Mouse (Mus musculus) hindbrain, embryonic 13.5 days (tissue): Measurements from ENCODE around the gene Smim24. TPM values are rescaled to one million over a fixed set of nuclear protein-coding genes. Genes with fewer than 3 reads are reported as not detected.

Experiments
- ATAC-seq: fragments of 200-750 bp; cut with Nextera tagmentation; 2 replicates; pipeline ENCODE4 v1.8.0; 2017; ENCODE audit warnings: moderate TSS enrichment; ENCODE audit not compliant: low FRiP score
- H3K27ac ChIP-seq: fragments of 300-500 bp; sonication (generic); 2 replicates; pipeline ENCODE4 v1.5.1; 2015; ENCODE audit warnings: inconsistent platforms, mild to moderate bottlenecking, moderate library complexity
- H3K27me3 ChIP-seq: fragments of 300-500 bp; sonication (generic); 2 replicates; pipeline ENCODE4 v1.6.1; 2015; ENCODE audit warnings: mild to moderate bottlenecking, inconsistent platforms
- H3K36me3 ChIP-seq: fragments of 300-500 bp; sonication (generic); 2 replicates; pipeline ENCODE4 v1.6.1; 2015; ENCODE audit warnings: mild to moderate bottlenecking, inconsistent platforms
- H3K4me1 ChIP-seq: fragments of 300-500 bp; sonication (generic); replicated peaks from 2 replicates; pipeline ENCODE4 v1.6.1; 2015; ENCODE audit warnings: inconsistent platforms
- H3K4me2 ChIP-seq: fragments of 300-500 bp; sonication (generic); 2 replicates; pipeline ENCODE4 v1.6.1; 2015; ENCODE audit warnings: inconsistent platforms, mild to moderate bottlenecking, moderate library complexity
- H3K4me3 ChIP-seq: fragments of 300-500 bp; sonication (generic); 2 replicates; pipeline ENCODE4 v1.5.1; 2015; ENCODE audit warnings: mild to moderate bottlenecking, inconsistent platforms
- H3K9ac ChIP-seq: fragments of 300-500 bp; sonication (generic); 2 replicates; pipeline ENCODE4 v1.6.1; 2015; ENCODE audit warnings: mild to moderate bottlenecking, inconsistent platforms
- H3K9me3 ChIP-seq: fragments of 300-500 bp; sonication (generic); 2 replicates; pipeline ENCODE4 v1.6.1; 2016; ENCODE audit warnings: inconsistent platforms
- WGBS: fragments of 180-500 bp; shearing (Covaris S2); methylation state at CpG from one replicate; pipeline ENCODE4 v1.1.7; 2015; 5-methylcytosine and 5-hydroxymethylcytosine counted together
- polyA plus RNA-seq: library from polyadenylated mRNA; unstranded; fragments of >200 nt; fragmentation: Nextera tagmentation; extraction: Ambion mirVana; gene quantifications from 2 replicates; pipeline ENCODE4 v1.2.1, GENCODE M21; 2015

Smim24 gene
- polyA plus RNA-seq, 1 experiment from 2014 or later: 1.8 TPM

DNA sequence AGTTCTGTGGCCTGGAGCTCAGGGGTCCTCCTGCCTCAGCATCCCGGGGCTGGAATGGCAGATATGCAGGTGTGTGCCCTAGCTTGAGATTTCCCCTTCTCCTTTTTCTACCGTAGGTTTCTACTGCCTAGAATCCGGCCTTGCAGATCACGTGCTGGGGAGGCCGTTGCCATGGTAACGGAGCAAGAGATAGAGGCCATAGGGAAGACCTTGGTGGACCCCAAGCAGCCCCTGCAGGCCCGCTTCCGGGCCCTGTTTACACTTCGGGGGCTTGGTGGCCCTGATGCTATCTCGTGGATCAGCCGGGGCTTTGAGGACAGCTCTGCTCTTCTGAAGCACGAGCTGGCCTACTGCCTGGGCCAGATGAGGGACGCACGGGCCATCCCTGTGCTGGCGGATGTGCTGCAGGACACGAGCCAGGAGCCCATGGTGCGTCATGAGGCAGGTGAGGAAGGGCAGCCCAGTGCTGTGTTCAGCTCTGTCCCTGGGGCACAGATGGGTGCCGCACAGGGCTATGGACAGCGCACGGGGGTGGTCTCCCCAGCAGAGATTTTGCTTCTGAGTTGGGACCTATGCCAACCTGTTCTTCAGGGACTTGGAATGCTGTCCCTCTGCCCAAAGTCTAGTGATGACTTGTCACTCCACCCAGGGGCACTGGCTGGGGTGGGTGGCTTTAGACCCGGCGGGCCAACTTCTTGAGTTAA is 7.1 kb upstream of the Smim24 start:
- Histone ChIP-seq H3K4me3 (peak overlapping the region; percentile 96), H3K27ac (no peak overlapping the region), H3K36me3 (peaks cover 36% of the 10 kb centered on the region), H3K9me3 (no peaks in the 10 kb centered on the region), H3K9ac (peak overlapping the region; percentile 90), H3K4me2 (peak overlapping the region; percentile 95), H3K4me1 (peaks cover 27% of the 10 kb centered on the region), H3K27me3 (no peaks in the 10 kb centered on the region)
- WGBS: 84% methylated on average over 22 of the region's 22 CpGs
- ATAC-seq: no peak

DNA sequence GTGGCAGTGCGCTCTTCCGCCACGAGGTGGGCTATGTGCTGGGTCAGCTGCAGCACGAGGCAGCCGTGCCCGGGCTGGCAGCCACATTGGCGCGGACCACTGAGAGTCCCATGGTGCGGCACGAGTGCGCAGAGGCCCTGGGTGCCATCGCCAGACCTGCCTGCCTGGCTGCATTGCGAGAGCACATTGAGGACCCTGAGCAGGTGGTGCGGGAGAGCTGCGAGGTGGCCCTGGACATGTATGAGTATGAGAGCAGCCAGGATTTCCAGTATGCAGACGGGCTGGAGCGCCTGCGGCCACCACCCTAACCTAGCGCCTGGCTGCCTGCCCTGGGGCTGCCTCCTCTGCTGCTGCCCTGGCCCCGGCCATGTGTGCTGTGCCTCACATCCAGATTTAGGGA is 5.1 kb upstream of the Smim24 start:
- Histone ChIP-seq H3K4me2 (no peak overlapping the region), H3K4me3 (no peak overlapping the region), H3K9ac (no peak overlapping the region), H3K27me3 (no peaks in the 10 kb centered on the region), H3K9me3 (no peaks in the 10 kb centered on the region), H3K27ac (no peak overlapping the region), H3K36me3 (peaks cover 41% of the 10 kb centered on the region), H3K4me1 (peaks cover 29% of the 10 kb centered on the region)
- 95% methylated on average over 20 of the region's 20 CpGs for WGBS
- no peak for ATAC-seq

DNA sequence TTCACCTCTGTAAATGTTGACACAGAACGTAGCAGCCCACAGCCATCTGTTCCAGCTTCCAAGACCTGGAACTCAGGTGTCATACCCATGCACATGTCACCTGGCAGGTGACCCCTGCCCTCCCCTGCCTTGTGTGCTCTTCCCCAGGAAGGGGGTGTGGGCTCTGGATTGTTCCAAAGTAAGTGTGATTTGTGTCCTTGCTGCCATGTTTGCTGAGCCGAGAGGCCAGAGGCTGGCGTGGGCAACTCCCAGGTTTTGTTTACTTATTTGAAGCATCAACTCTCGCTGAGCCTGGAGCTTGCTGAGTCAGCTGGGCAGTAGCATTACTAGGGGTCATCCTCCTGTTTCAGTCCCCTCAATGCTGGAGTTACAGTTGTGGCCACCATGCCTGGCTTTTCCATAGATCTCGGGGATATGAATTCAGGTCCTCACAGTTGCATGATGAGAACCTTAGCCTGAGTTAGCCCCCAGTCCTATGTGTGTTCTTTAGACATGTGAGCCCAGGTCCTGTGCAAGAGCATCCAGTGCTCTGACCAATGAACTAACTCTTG is 4.3 kb upstream of the Smim24 start, which contains the start of gene Gm48552:
TSS of gene Gm48552 (plus strand) at position 501 of the 551 bp plus-strand sequence.
- Histone ChIP-seq H3K36me3 (peaks cover 41% of the 10 kb centered on the region), H3K27me3 (0 out of 2 replicates have a peak, but pooled peaks cover 2% of the 10 kb centered on the region), H3K27ac (0 out of 2 replicates have a peak within 1 kb of the TSS, but pooled peaks have one; percentile 52), H3K9ac (peak within 1 kb of the TSS; percentile 55; the same call in 1 of the 2 replicates), H3K4me3 (no peak within 1 kb of the TSS), H3K9me3 (no peaks in the 10 kb centered on the region), H3K4me1 (peaks cover 38% of the 10 kb centered on the region), H3K4me2 (no peak within 1 kb of the TSS)
- WGBS: 83% methylated on average over 5 of the region's 5 CpGs
- ATAC-seq: no peak

DNA sequence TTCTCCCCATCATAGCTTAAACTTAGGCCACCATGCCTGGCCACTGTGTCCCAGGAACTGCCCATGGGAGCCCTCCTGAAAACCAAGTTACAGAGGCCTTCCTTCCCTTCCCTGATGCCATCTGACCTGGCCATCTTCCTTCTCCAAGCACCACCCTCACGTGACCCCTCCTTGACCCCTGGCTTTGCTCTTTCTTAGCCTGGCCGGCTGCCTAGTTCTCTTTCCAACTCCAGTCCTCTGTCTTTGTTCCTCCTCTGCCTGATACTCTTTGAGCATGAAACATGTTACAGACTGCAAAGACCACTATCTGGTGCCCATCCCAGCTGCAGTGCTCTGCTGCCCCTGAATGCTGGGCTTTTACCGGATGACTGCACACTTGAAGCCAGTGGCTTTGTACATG is 3.5 kb upstream of the Smim24 start:
- 0 out of 2 replicates have a peak overlapping the region, but pooled peaks have one; percentile 52 for H3K27ac ChIP-seq
- 43% methylated on average over 3 of the region's 3 CpGs for WGBS
- H3K4me1 ChIP-seq: peaks cover 43% of the 10 kb centered on the region
- H3K4me2 ChIP-seq: no peak overlapping the region
- no peak for ATAC-seq
- H3K36me3 ChIP-seq: peaks cover 41% of the 10 kb centered on the region
- 0 out of 2 replicates have a peak, but pooled peaks cover 2% of the 10 kb centered on the region for H3K27me3 ChIP-seq
- H3K9ac ChIP-seq: peak overlapping the region; percentile 55; the same call in 1 of the 2 replicates
- H3K9me3 ChIP-seq: no peaks in the 10 kb centered on the region
- no peak overlapping the region for H3K4me3 ChIP-seq

DNA sequence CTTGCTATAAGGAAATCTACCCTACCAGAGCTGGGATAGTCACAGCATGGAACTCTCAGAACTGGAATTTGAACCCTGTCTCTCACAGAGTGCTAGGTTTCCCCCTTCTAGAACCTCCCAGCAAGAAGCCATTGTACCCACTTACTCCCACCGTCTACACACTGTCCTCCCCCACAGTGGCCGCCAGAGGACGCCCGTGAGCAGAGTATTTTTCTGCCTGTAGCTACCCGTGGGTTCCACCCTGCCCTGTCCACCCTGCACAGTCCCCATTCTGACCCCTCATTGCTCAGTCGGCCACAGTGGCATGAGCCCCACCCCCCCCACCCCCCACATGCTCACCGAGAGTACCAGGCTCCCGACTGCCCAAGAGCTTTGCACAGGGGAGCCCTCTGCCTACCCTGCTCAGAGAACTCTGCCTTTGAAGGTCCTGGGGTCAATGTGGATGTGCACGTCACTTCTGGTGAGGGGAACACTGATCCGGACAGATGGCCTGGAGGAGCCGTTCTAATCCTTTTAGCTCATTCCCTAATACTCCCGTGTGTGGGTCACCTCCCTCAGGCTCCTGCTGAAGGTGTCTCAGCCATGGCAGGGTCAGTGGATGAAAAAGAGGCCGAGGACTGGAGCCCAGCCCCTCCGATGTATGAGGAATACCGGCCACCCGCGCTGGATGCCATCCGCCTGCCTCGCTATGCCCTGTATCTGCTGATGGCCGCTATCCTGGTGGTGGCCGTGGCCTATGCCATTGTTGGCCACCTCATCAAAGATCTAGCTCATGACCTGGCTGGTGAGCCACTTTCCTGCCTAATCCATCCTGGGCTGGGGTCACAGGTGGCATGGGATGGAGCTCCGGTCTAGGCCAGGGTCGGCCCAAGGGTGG is 2.8 kb upstream of the Smim24 start:
- 61% methylated on average over 23 of the region's 23 CpGs for WGBS
- Histone ChIP-seq H3K4me1 (peaks cover 37% of the 10 kb centered on the region), H3K9me3 (no peaks in the 10 kb centered on the region), H3K36me3 (peaks cover 41% of the 10 kb centered on the region), H3K4me3 (no peak overlapping the region), H3K4me2 (no peak overlapping the region), H3K27ac (0 out of 2 replicates have a peak overlapping the region, but pooled peaks have one; percentile 52), H3K9ac (peak overlapping the region; percentile 55; the same call in 1 of the 2 replicates), H3K27me3 (0 out of 2 replicates have a peak, but pooled peaks cover 2% of the 10 kb centered on the region)
- ATAC-seq: peak; percentile 19; the same call in 1 of the 2 replicates

DNA sequence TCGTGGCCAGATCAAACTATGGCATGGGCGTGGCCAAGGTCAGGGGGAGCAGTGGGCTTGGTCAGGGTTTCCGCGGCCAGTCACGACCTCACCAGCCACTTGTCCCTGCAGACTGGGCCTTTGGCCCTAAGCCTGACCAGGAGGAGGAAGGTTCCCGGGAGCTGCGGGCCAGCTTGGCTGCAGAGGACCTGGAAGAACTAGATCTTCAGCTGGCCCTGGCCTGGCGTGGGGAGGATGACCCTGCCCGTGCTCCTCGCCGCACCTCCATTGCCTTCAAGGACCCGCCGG is 2.2 kb upstream of the Smim24 start:
- WGBS: 88% methylated on average over 13 of the region's 13 CpGs
- H3K27me3 ChIP-seq: 0 out of 2 replicates have a peak, but pooled peaks cover 2% of the 10 kb centered on the region
- peaks cover 41% of the 10 kb centered on the region for H3K36me3 ChIP-seq
- no peak overlapping the region for H3K9ac ChIP-seq
- no peaks in the 10 kb centered on the region for H3K9me3 ChIP-seq
- H3K4me3 ChIP-seq: no peak overlapping the region
- no peak overlapping the region for H3K4me2 ChIP-seq
- ATAC-seq: no peak
- no peak overlapping the region for H3K27ac ChIP-seq
- H3K4me1 ChIP-seq: peaks cover 31% of the 10 kb centered on the region

DNA sequence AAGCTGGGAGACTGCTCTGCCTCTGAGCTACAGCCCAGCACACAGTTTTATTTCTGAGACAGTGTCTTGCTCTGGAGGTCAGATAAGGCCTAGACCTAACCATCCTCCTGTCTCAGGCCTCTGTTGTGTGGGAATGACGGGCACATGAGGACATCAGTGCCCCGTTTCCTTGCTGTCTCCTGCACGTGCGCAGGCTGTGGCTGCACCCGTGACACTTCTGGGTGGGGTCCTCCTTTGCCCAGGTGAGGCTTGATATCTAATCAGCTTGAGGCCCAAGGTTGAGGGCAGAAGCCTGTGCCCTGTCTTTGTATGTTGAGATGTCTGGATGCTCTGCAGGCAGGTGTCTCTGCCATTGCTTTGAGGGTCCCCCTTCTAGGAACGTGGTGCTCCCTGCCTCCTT is 581 bp upstream of the Smim24 start:
- Histone ChIP-seq H3K36me3 (peaks cover 26% of the 10 kb centered on the region), H3K27ac (no peak overlapping the region), H3K4me3 (no peak overlapping the region), H3K27me3 (0 out of 2 replicates have a peak, but pooled peaks cover 2% of the 10 kb centered on the region), H3K4me1 (peaks cover 41% of the 10 kb centered on the region), H3K9ac (no peak overlapping the region), H3K4me2 (no peak overlapping the region), H3K9me3 (no peaks in the 10 kb centered on the region)
- 82% methylated on average over 6 of the region's 6 CpGs for WGBS
- no peak for ATAC-seq

DNA sequence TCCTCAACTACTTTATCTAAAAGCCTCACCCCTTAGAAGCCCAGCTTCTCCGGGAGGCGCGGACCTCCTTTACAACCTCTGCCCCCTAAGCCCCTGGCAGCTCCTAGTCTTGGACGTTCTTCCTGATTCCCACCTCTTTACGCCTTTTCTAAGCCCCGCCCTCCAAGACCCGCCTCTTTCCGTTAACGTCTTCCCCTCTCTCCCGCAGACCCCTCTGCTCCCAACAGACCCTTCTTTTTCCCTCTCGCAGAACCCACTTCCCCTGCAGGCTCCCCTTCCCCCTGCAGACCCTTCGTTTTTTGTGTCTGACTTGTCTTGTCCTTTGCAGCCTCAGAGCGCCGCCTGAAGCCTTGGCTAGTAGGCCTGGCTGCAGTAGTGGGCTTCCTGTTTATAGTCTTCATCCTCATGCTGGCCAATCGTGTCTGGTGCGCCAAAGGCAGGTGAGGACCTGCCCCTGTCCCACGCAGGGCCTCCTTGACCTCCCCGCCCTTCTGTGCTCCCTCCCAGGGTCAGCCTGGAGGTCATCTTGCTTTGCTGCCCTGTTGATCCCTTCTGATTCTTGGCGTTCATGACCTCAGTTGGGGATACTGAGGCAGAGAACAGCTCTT is 709 bp downstream of the Smim24 start:
- Histone ChIP-seq H3K27me3 (0 out of 2 replicates have a peak, but pooled peaks cover 5% of the 10 kb centered on the region), H3K4me3 (peak overlapping the region; percentile 18), H3K9ac (peak overlapping the region; percentile 59), H3K4me2 (peak overlapping the region; percentile 45), H3K4me1 (peaks cover 53% of the 10 kb centered on the region), H3K9me3 (no peaks in the 10 kb centered on the region), H3K27ac (peak overlapping the region; percentile 40), H3K36me3 (peaks cover 20% of the 10 kb centered on the region; the same call in 1 of the 2 replicates)
- ATAC-seq: no peak
- 8% methylated on average over 19 of the region's 19 CpGs for WGBS

DNA sequence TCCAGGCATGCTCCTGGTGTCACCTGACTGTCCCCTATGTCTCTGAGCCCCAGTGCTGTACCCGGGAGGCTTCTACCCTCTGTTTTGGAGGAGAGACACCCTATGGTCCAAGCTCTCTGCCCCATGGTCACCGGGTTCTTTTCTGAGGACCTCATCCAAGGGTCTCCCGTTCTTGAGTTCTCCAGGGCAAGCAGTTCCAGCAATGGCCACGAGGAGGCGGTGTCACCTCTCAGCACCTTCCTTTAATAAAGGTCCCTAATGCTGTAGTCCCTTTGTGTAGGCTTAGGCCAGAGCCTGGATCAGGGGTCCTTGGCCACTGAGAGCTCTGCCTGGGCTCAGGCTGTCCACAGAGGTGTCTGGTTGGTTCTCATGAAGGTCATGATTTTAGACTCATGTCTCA is 2.3 kb downstream of the Smim24 start:
- ATAC-seq: no peak
- Histone ChIP-seq H3K36me3 (peaks cover 25% of the 10 kb centered on the region), H3K9ac (no peak overlapping the region), H3K27me3 (0 out of 2 replicates have a peak, but pooled peaks cover 5% of the 10 kb centered on the region), H3K9me3 (no peaks in the 10 kb centered on the region), H3K4me1 (peaks cover 53% of the 10 kb centered on the region), H3K4me3 (no peak overlapping the region), H3K27ac (no peak overlapping the region), H3K4me2 (no peak overlapping the region)
- 15% methylated on average over 5 of the region's 5 CpGs for WGBS

DNA sequence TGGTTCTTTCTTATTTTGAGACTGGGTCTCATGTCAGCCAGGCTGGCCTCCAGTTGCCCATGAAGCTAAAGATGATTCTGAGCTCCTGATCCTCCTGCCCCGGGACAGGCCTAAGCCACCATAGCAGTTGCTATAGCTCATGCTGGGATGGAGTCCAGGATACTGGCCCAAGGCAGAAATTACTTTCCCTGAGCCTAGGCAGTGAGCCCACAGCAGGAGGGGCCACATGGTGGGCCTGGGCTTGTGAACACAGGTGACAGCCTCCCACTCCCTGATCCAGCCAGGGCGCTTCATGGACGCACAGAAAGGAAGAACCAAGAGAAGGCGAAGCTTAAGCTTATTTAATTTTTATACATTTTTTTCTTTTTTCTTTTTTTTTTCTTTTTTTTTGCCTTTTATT is 3.0 kb downstream of the Smim24 start:
- peaks cover 29% of the 10 kb centered on the region for H3K36me3 ChIP-seq
- no peak overlapping the region for H3K4me2 ChIP-seq
- no peaks in the 10 kb centered on the region for H3K9me3 ChIP-seq
- no peak overlapping the region for H3K4me3 ChIP-seq
- H3K27ac ChIP-seq: no peak overlapping the region
- no peak overlapping the region for H3K9ac ChIP-seq
- 84% methylated on average over 4 of the region's 4 CpGs for WGBS
- no peak for ATAC-seq
- 0 out of 2 replicates have a peak, but pooled peaks cover 5% of the 10 kb centered on the region for H3K27me3 ChIP-seq
- peaks cover 60% of the 10 kb centered on the region for H3K4me1 ChIP-seq

DNA sequence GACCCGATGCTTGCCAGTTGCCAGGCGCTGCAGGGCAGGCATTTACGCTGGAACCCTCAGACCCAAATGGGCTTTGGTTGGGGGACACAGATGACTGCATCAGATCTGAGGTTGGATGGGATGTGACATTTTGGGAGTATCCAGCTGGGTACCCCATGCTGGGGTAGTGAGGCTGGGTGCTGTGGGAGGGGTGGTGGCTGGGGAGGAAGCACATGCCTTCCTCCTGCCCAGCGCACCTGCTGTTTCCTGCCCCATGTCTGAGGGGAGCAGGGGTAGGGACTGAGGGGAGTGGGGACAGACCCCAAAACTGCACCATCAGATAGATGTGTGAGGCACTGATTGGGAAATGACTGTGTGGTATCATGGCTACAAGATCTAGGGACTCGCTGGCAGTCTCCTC is 3.9 kb downstream of the Smim24 start:
- H3K4me2 ChIP-seq: no peak overlapping the region
- 59% methylated on average over 5 of the region's 5 CpGs for WGBS
- peak overlapping the region; percentile 60 for H3K9ac ChIP-seq
- peak overlapping the region; percentile 50 for H3K27ac ChIP-seq
- H3K4me1 ChIP-seq: peaks cover 69% of the 10 kb centered on the region
- no peaks in the 10 kb centered on the region for H3K9me3 ChIP-seq
- H3K4me3 ChIP-seq: no peak overlapping the region
- 0 out of 2 replicates have a peak, but pooled peaks cover 5% of the 10 kb centered on the region for H3K27me3 ChIP-seq
- ATAC-seq: no peak
- peaks cover 25% of the 10 kb centered on the region for H3K36me3 ChIP-seq
